Mouse (Mus musculus) stomach, embryonic 14.5 days (tissue): Measurements from ENCODE around the gene Cenpa. TPM values are rescaled to one million over a fixed set of nuclear protein-coding genes. Genes with fewer than 3 reads are reported as not detected.
A peak's percentile ranks its signal among the peaks of the same experiment; 100 is the strongest.
"Not testable (repeated sequence)": the region's sequence is repeated elsewhere in the genome, so short reads cannot be mapped to it uniquely, and the experiment has no call there.

Experiments used
- ATAC-seq: fragments of 200-750 bp; cut with Nextera tagmentation; 2 replicates; pipeline ENCODE4 v1.8.0; 2017; ENCODE audit warnings: low read depth, moderate TSS enrichment; ENCODE audit not compliant: insufficient number of reproducible peaks, insufficient read depth, low FRiP score
- H3K27ac ChIP-seq: fragments of 300-500 bp; sonication (generic); 2 replicates; pipeline ENCODE4 v1.5.1; 2014; ENCODE audit warnings: mild to moderate bottlenecking, low read length, moderate library complexity, mixed read lengths
- H3K27me3 ChIP-seq: fragments of 300-500 bp; sonication (generic); 2 replicates; pipeline ENCODE4 v1.6.1; 2014; ENCODE audit warnings: low read length, control low read depth, mixed read lengths; ENCODE audit not compliant: control insufficient read depth, insufficient read depth
- H3K36me3 ChIP-seq: fragments of 300-500 bp; sonication (generic); 2 replicates; pipeline ENCODE4 v1.6.1; 2014; ENCODE audit warnings: mild to moderate bottlenecking, control low read depth, low read length, moderate library complexity, mixed read lengths; ENCODE audit not compliant: control insufficient read depth, insufficient read depth
- H3K4me1 ChIP-seq: fragments of 300-500 bp; sonication (generic); 2 replicates; pipeline ENCODE4 v1.6.1; 2014; ENCODE audit warnings: low read length, control low read depth, mixed read lengths; ENCODE audit not compliant: control insufficient read depth, insufficient read depth
- H3K4me2 ChIP-seq: fragments of 300-500 bp; sonication (generic); replicated peaks from 2 replicates; pipeline ENCODE4 v1.6.1; 2014; ENCODE audit warnings: low read depth, low read length, control low read depth
- H3K4me3 ChIP-seq: fragments of 300-500 bp; sonication (generic); 2 replicates; pipeline ENCODE4 v1.5.1; 2014; ENCODE audit warnings: low read depth, low read length, control low read depth
- H3K9ac ChIP-seq: fragments of 300-500 bp; sonication (generic); replicated peaks from 2 replicates; pipeline ENCODE4 v1.6.1; 2014; ENCODE audit warnings: low read depth, mild to moderate bottlenecking, control low read depth, low read length, moderate library complexity, mixed read lengths
- H3K9me3 ChIP-seq: fragments of 300-500 bp; sonication (generic); 2 replicates; pipeline ENCODE4 v1.6.1; 2016; ENCODE audit warnings: low read depth, low read length, control low read depth; ENCODE audit not compliant: control insufficient read depth
- WGBS: fragments of 180-500 bp; shearing (Covaris S2); extraction: QIAGEN DNeasy Blood & Tissue Kit; methylation state at CpG from one replicate; pipeline ENCODE4 v1.1.7; 2014; 5-methylcytosine and 5-hydroxymethylcytosine counted together
- polyA plus RNA-seq: library from polyadenylated mRNA; unstranded; fragments of >200 nt; fragmentation: Nextera tagmentation; extraction: Ambion mirVana; gene quantifications from 2 replicates; pipeline ENCODE4 v1.2.1, GENCODE M21; 2014

The Cenpa gene
- polyA plus RNA-seq, 1 experiment from 2014 or later = 303 TPM

- Histone ChIP-seq H3K9ac (no peak overlapping the region), H3K27me3 (no peaks in the 10 kb centered on the region), H3K4me3 (no peak overlapping the region), H3K4me2 (no peak overlapping the region), H3K36me3 (no peaks in the 10 kb centered on the region), H3K9me3 (no peaks in the 10 kb centered on the region), H3K27ac (no peak overlapping the region), H3K4me1 (no peaks in the 10 kb centered on the region)
- ATAC-seq = no peak
- whole genome bisulfite sequencing = 74% methylated on average over 8 of the region's 8 CpGs
These were observed 33.9 kb downstream of the Cenpa start for GRCm38 (mm10) chr5:30700361-30701000.

GRCm38 (mm10) chr5:30701373-30701772 is 34.8 kb downstream of the Cenpa start:
- not testable (repeated sequence) for H3K9ac ChIP-seq, ATAC-seq, H3K36me3 ChIP-seq, H3K4me2 ChIP-seq, H3K27me3 ChIP-seq, H3K4me1 ChIP-seq, H3K27ac ChIP-seq, H3K4me3 ChIP-seq, H3K9me3 ChIP-seq
- WGBS = 30% methylated on average over 4 of the region's 4 CpGs

GRCm38 (mm10) chr5:30701866-30702265 is 35.3 kb downstream of the Cenpa start:
- Histone ChIP-seq H3K4me3 (no peak overlapping the region), H3K4me1 (no peaks in the 10 kb centered on the region), H3K36me3 (no peaks in the 10 kb centered on the region), H3K9ac (no peak overlapping the region), H3K27me3 (no peaks in the 10 kb centered on the region), H3K9me3 (no peaks in the 10 kb centered on the region), H3K4me2 (no peak overlapping the region), H3K27ac (no peak overlapping the region)
- 74% methylated on average over 3 of the region's 3 CpGs for WGBS
- ATAC-seq = no peak

- ATAC-seq = peak; percentile 8; the same call in 1 of the 2 replicates
- 10% methylated on average over 13 of the region's 13 CpGs for WGBS
These were observed 43.3 kb downstream of the Cenpa start for GRCm38 (mm10) chr5:30709744-30710383.

GRCm38 (mm10) chr5:30710486-30710885 is 43.9 kb downstream of the Cenpa start:
- Histone ChIP-seq H3K4me3 (no peak overlapping the region), H3K9me3 (no peaks in the 10 kb centered on the region), H3K9ac (no peak overlapping the region), H3K27me3 (peaks cover 12% of the 10 kb centered on the region; the same call in 1 of the 2 replicates), H3K36me3 (no peaks in the 10 kb centered on the region), H3K4me2 (0 out of 2 replicates have a peak overlapping the region, but pooled peaks have one; percentile 2), H3K27ac (no peak overlapping the region), H3K4me1 (peaks cover 12% of the 10 kb centered on the region; the same call in 1 of the 2 replicates)
- 22% methylated on average over 8 of the region's 8 CpGs for WGBS
- no peak for ATAC-seq

More at GRCm38 (mm10) chr5:30709744-30710383, 43.3 kb downstream of the Cenpa start:
- Histone ChIP-seq H3K27ac (no peak overlapping the region), H3K4me1 (peaks cover 12% of the 10 kb centered on the region; the same call in 1 of the 2 replicates), H3K36me3 (no peaks in the 10 kb centered on the region), H3K9me3 (no peaks in the 10 kb centered on the region), H3K9ac (no peak overlapping the region), H3K4me2 (no peak overlapping the region), H3K27me3 (peaks cover 12% of the 10 kb centered on the region; the same call in 1 of the 2 replicates), H3K4me3 (no peak overlapping the region)

- ATAC-seq = peak; percentile 88
- H3K4me3 ChIP-seq = peak within 1 kb of the TSS; percentile 46
- peak within 1 kb of the TSS; percentile 96 for H3K4me2 ChIP-seq
- no peak within 1 kb of the TSS for H3K27ac ChIP-seq
- no peaks in the 10 kb centered on the region for H3K9me3 ChIP-seq
- WGBS = 1% methylated on average over 67 of the region's 71 CpGs
- H3K36me3 ChIP-seq = no peaks in the 10 kb centered on the region
- H3K27me3 ChIP-seq = peaks cover 12% of the 10 kb centered on the region; the same call in 1 of the 2 replicates
- peaks cover 12% of the 10 kb centered on the region; the same call in 1 of the 2 replicates for H3K4me1 ChIP-seq
- peak within 1 kb of the TSS; percentile 30; the same call in 1 of the 2 replicates for H3K9ac ChIP-seq
These were observed 44.8 kb downstream of the Cenpa start, which contains the start of gene Dpysl5 for GRCm38 (mm10) chr5:30711147-30712001. TSS of gene Dpysl5 (plus strand) at chr5:30711564.

GRCm38 (mm10) chr5:30712002-30712390 is 45.4 kb downstream of the Cenpa start:
- H3K4me2 ChIP-seq = peak overlapping the region; percentile 96
- peaks cover 12% of the 10 kb centered on the region; the same call in 1 of the 2 replicates for H3K27me3 ChIP-seq
- peaks cover 12% of the 10 kb centered on the region; the same call in 1 of the 2 replicates for H3K4me1 ChIP-seq
- ATAC-seq = no peak; the same call in 1 of the 2 replicates
- 0% methylated on average over 14 of the region's 14 CpGs for WGBS
- no peaks in the 10 kb centered on the region for H3K9me3 ChIP-seq
- H3K4me3 ChIP-seq = peak overlapping the region; percentile 46
- H3K27ac ChIP-seq = no peak overlapping the region
- no peaks in the 10 kb centered on the region for H3K36me3 ChIP-seq
- H3K9ac ChIP-seq = peak overlapping the region; percentile 0; the same call in 1 of the 2 replicates
